Mouse (Mus musculus): Measurements from ENCODE around the gene Tes. TPM values are rescaled to one million over a fixed set of nuclear protein-coding genes. Genes with fewer than 3 reads are reported as not detected.

Tes gene
- polyA plus RNA-seq, 1 experiment from 2014 or later, result 79.4 TPM

DNA sequence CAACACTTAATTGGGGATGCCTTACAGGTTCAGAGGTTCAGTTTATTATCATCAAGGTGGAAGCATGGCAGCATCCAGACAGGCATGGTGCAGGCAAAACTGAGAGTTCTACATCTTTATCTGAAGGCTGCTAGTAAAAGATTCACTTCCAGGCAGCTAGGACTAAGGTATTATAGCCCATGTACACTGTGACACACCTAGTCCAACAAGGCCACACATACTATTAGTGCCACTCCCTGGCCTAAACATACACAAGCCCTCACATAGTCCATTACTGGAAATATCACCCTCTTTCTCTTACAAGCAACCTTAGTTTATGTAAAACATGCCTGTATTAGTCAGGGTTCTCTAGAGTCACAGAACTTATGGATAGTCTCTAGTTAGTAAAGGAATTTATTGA lies 29.7 kb upstream of the Tes start:
- Histone ChIP-seq H3K4me3 (ENCODE audit: low read depth, low read length) (no peak overlapping the region), H3K36me3 (ENCODE audit: control insufficient read depth, insufficient read depth) (no peaks in the 10 kb centered on the region), H3K27ac (ENCODE audit: low read depth, low read length) (no peak overlapping the region), H3K27me3 (replicated peaks; ENCODE audit: control insufficient read depth, insufficient read depth, low read length) (no peaks in the 10 kb centered on the region), H3K4me1 (replicated peaks; ENCODE audit: control insufficient read depth, insufficient read depth, low read length) (no peaks in the 10 kb centered on the region), H3K9me3 (ENCODE audit: control insufficient read depth) (no peaks in the 10 kb centered on the region), H3K9ac (ENCODE audit: low read depth, low read length) (no peak overlapping the region), H3K4me2 (replicated peaks; ENCODE audit: low read depth) (no peak overlapping the region)
- TF ChIP-seq CTCF (IDR thresholded peaks at IDR 0.05; ENCODE audit: low read depth), result no peak
- peak; percentile 68; the same call in 1 of the 2 replicates for ATAC-seq

DNA sequence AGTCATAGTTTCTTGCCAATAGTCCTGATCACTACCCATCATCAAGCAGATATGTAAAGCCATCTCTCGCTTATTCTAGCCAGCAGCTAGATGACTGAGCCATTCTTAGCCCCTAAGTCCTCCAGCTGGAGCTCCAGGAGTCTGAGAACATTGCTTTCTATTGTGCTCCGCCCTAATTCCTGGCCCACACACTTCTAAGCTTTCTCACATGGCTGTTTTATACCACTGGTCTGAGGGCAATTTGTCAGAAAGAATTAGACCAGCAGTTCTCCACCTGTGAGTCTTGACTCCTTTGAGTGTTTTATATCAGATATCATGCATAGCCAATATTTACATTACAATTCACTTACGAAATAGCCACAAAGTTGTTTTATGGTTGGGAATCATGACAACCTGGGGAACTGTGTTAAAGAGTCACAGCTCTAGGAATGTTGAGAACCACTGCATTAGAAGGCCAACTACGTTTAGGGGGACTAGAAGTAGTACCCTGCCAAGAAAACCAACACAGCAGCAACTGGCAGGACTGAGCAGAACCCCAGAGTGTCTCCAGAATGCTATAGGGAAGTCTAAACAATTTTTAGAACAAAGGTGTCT lies 13.4 kb upstream of the Tes start:
- WGBS, result 42% methylated on average over 4 of the region's 4 CpGs
- ATAC-seq, result no peak
- no peaks in the 10 kb centered on the region for H3K27me3 ChIP-seq (replicated peaks; ENCODE audit: control insufficient read depth, insufficient read depth, low read length)

DNA sequence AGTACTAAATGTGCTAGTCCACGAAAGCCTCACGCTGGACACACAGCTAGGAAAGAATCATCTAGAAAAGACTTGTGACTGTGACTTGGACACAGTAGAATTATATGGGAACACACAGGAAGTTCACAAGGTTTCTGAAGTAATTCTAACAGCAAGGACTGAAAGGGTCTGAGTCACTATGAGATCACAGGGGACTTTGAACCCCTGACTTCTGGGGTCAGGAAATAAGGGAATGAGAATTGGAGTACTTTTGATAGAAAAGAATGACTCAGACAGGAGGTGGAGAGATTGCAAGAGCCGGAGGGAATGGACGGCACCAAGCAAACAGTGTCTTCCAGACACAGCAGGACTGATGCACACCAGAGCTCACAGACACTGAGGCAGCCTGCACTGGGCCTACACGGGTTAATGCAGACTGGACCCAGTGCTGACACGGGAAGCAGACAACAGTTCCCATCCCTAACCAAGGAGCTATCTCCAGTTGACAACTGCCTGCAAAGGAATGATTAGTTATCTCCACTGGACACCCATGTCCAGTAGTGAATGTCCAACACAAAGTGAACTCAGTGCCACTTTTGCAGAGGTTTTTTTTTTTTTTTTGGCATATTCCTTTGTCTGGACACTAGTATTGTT lies 11.8 kb upstream of the Tes start:
- peaks cover 4% of the 10 kb centered on the region; the same call in 1 of the 2 replicates for H3K4me1 ChIP-seq (replicated peaks; ENCODE audit: control insufficient read depth, insufficient read depth, low read length)
- no peaks in the 10 kb centered on the region for H3K36me3 ChIP-seq (ENCODE audit: control insufficient read depth, insufficient read depth)
- no peak overlapping the region for H3K9ac ChIP-seq (ENCODE audit: low read depth, low read length)
- H3K27ac ChIP-seq (ENCODE audit: low read depth, low read length), result no peak overlapping the region
- H3K27me3 ChIP-seq (replicated peaks; ENCODE audit: control insufficient read depth, insufficient read depth, low read length), result no peaks in the 10 kb centered on the region
- 47% methylated on average over 6 of the region's 6 CpGs for WGBS
- no peak overlapping the region for H3K4me2 ChIP-seq (replicated peaks; ENCODE audit: low read depth)
- peak; percentile 88 for ATAC-seq
- no peak for TF ChIP-seq CTCF (IDR thresholded peaks at IDR 0.05; ENCODE audit: low read depth)
- no peaks in the 10 kb centered on the region for H3K9me3 ChIP-seq (ENCODE audit: control insufficient read depth)
- H3K4me3 ChIP-seq (ENCODE audit: low read depth, low read length), result no peak overlapping the region

More for the DNA sequence above, 13.4 kb upstream of the Tes start:
- Histone ChIP-seq H3K27ac (ENCODE audit: low read depth, low read length) (no peak overlapping the region; the same call in 1 of the 2 replicates), H3K4me2 (replicated peaks; ENCODE audit: low read depth) (no peak overlapping the region), H3K36me3 (ENCODE audit: control insufficient read depth, insufficient read depth) (no peaks in the 10 kb centered on the region), H3K9ac (ENCODE audit: low read depth, low read length) (no peak overlapping the region), H3K4me1 (replicated peaks; ENCODE audit: control insufficient read depth, insufficient read depth, low read length) (peaks cover 4% of the 10 kb centered on the region; the same call in 1 of the 2 replicates), H3K4me3 (ENCODE audit: low read depth, low read length) (no peak overlapping the region), H3K9me3 (ENCODE audit: control insufficient read depth) (no peaks in the 10 kb centered on the region)
- TF ChIP-seq CTCF (IDR thresholded peaks at IDR 0.05; ENCODE audit: low read depth), result no peak

DNA sequence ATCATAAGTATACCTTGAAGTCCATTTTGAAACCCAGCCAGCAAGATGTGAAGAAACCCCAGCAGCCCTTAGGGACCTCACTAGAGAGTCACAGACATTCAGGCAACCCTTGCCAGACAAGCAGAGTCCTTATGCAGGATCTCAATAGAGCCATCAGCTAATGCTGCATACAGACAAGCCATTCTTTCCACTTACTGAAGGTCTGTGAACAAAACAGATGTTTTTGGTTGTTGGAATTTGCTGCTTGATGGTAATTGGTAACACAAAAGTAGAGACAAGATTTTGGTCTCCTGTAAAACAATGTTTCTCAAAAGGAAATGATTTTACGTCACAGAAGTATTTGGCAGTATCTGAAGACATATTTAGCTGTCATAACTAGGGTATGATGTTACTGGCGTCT lies 10.2 kb upstream of the Tes start:
- no peak for TF ChIP-seq CTCF (IDR thresholded peaks at IDR 0.05; ENCODE audit: low read depth)
- H3K27me3 ChIP-seq (replicated peaks; ENCODE audit: control insufficient read depth, insufficient read depth, low read length), result no peaks in the 10 kb centered on the region
- 67% methylated on average over 2 of the region's 2 CpGs for WGBS
- no peaks in the 10 kb centered on the region for H3K36me3 ChIP-seq (ENCODE audit: control insufficient read depth, insufficient read depth)
- no peak overlapping the region for H3K9ac ChIP-seq (ENCODE audit: low read depth, low read length)
- no peak overlapping the region for H3K27ac ChIP-seq (ENCODE audit: low read depth, low read length)
- H3K4me3 ChIP-seq (ENCODE audit: low read depth, low read length), result no peak overlapping the region
- no peak for ATAC-seq
- H3K4me1 ChIP-seq (replicated peaks; ENCODE audit: control insufficient read depth, insufficient read depth, low read length), result peaks cover 4% of the 10 kb centered on the region; the same call in 1 of the 2 replicates
- H3K4me2 ChIP-seq (replicated peaks; ENCODE audit: low read depth), result no peak overlapping the region
- H3K9me3 ChIP-seq (ENCODE audit: control insufficient read depth), result no peaks in the 10 kb centered on the region

DNA sequence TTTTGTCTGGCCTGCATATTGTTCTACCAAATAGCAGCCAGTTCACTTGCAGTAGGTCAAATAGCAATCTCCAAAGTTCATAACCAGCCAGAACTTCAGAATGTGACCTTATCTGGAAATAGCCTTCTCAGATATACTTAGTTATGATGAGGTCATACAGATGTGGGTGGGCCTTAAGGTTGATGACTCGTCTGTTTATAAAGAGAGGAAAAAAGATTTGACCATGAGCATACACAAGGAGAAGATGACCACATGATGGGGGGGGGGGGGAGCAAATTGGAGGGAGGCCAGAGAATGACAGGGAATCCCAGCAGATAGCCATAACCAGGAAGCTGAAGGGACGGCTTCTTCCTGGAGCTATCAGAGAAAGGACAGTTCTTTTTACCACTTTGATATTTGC lies 9.3 kb upstream of the Tes start:
- Histone ChIP-seq H3K4me2 (replicated peaks; ENCODE audit: low read depth) (no peak overlapping the region), H3K27me3 (replicated peaks; ENCODE audit: control insufficient read depth, insufficient read depth, low read length) (no peaks in the 10 kb centered on the region), H3K36me3 (ENCODE audit: control insufficient read depth, insufficient read depth) (no peaks in the 10 kb centered on the region), H3K27ac (ENCODE audit: low read depth, low read length) (no peak overlapping the region), H3K9me3 (ENCODE audit: control insufficient read depth) (no peaks in the 10 kb centered on the region), H3K4me1 (replicated peaks; ENCODE audit: control insufficient read depth, insufficient read depth, low read length) (peaks cover 4% of the 10 kb centered on the region; the same call in 1 of the 2 replicates), H3K9ac (ENCODE audit: low read depth, low read length) (no peak overlapping the region), H3K4me3 (ENCODE audit: low read depth, low read length) (no peak overlapping the region)
- no peak for ATAC-seq
- no peak for TF ChIP-seq CTCF (IDR thresholded peaks at IDR 0.05; ENCODE audit: low read depth)
- 16% methylated on average over 2 of the region's 2 CpGs for WGBS

DNA sequence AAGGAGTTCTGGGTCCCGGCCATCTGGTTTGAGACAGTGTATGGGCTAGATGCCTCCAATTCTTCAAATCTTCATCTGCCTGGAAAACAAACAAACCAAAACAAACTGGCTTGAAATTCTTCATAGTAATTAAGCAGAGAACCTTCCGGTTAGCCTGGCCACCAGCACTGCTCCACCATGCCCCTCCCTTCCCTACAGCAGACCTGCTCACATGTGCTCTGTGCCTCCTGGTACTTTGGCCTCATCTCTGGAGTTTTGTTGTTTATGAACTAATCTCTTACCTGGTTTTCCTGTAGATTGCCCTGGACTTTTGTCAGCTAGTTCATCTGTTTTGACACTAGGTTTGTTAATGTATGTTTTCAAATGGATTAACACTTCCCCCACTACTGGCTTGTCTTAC lies 5.4 kb upstream of the Tes start:
- peak; percentile 89 for ATAC-seq
- H3K4me3 ChIP-seq (ENCODE audit: low read depth, low read length), result no peak overlapping the region
- peak overlapping the region; percentile 61; the same call in 1 of the 2 replicates for H3K27ac ChIP-seq (ENCODE audit: low read depth, low read length)
- H3K4me2 ChIP-seq (replicated peaks; ENCODE audit: low read depth), result peak overlapping the region; percentile 33
- H3K9me3 ChIP-seq (ENCODE audit: control insufficient read depth), result no peaks in the 10 kb centered on the region
- H3K9ac ChIP-seq (ENCODE audit: low read depth, low read length), result no peak overlapping the region
- H3K4me1 ChIP-seq (replicated peaks; ENCODE audit: control insufficient read depth, insufficient read depth, low read length), result no peaks in the 10 kb centered on the region
- no peaks in the 10 kb centered on the region for H3K27me3 ChIP-seq (replicated peaks; ENCODE audit: control insufficient read depth, insufficient read depth, low read length)
- 19% methylated on average over 2 of the region's 2 CpGs for WGBS
- TF ChIP-seq CTCF (IDR thresholded peaks at IDR 0.05; ENCODE audit: low read depth), result no peak
- no peaks in the 10 kb centered on the region for H3K36me3 ChIP-seq (ENCODE audit: control insufficient read depth, insufficient read depth)

Measured in intestine, postnatal 0 days (tissue).